Mouse (Mus musculus) forebrain, embryonic 10.5 days (tissue): ENCODE measurements at regions not wholly inside any gene's neighbourhood (a gene's known extent, or its start where the extent isn't known, plus 50 kb on each side); places are given as distances from the start of the nearest gene placed in this dataset.

Source experiments
- DNase-seq: peaks from one replicate; pipeline ENCODE4 v3.0.0-alpha.2; 2017; ENCODE audit warnings: low spot score; ENCODE audit errors: extremely low spot score
- H3K27ac ChIP-seq: fragments of 300-500 bp; sonication (generic); 2 replicates; pipeline ENCODE4 v1.5.1; 2016; ENCODE audit warnings: mild to moderate bottlenecking
- H3K27me3 ChIP-seq: fragments of 300-500 bp; sonication (generic); 2 replicates; pipeline ENCODE4 v1.6.1; 2016; ENCODE audit warnings: mild to moderate bottlenecking; ENCODE audit not compliant: poor library complexity, severe bottlenecking
- H3K36me3 ChIP-seq: fragments of 300-500 bp; sonication (generic); replicated peaks from 2 replicates; pipeline ENCODE4 v1.6.1; 2016; ENCODE audit warnings: mild to moderate bottlenecking, moderate library complexity
- H3K4me1 ChIP-seq: fragments of 300-500 bp; sonication (generic); 2 replicates; pipeline ENCODE4 v1.6.1; 2016
- H3K4me3 ChIP-seq: fragments of 300-500 bp; sonication (generic); 2 replicates; pipeline ENCODE4 v1.5.1; 2016; ENCODE audit warnings: mild to moderate bottlenecking, moderate library complexity
- H3K9me3 ChIP-seq: fragments of 300-500 bp; sonication (generic); 2 replicates; pipeline ENCODE4 v1.6.1; 2016; ENCODE audit warnings: mild to moderate bottlenecking, moderate library complexity
- WGBS: fragments of 180-500 bp; shearing (Covaris S2); methylation state at CpG from one replicate; pipeline ENCODE4 v1.1.7; 2016; 5-methylcytosine and 5-hydroxymethylcytosine counted together

DNA sequence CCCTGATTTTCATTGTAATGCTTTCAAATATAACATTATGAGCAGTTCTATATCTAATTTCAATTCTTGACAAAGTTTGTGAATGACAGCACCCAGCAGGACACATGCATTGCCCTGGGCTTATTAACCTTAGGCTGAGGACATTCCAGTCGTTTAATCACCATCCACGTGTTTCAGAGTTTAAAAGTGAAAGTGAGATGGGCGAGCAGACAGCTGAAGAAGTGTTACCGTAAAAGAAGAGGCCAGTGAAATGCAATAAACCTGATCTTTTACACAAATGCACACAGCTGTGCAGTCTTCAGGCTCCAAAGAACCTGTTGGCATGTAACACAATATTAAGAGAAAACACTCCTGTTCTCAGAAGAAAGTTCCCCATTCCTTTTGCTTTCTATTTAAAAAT lies 89.5 kb upstream of the Sema3d start:
- DNase-seq = no peak
- H3K4me1 ChIP-seq = peaks cover 14% of the 10 kb centered on the region; the same call in 1 of the 2 replicates
- no peaks in the 10 kb centered on the region for H3K27me3 ChIP-seq
- 37% methylated on average over 4 of the region's 4 CpGs for WGBS
- H3K36me3 ChIP-seq = no peaks in the 10 kb centered on the region
- H3K4me3 ChIP-seq = no peak overlapping the region
- H3K27ac ChIP-seq = no peak overlapping the region
- no peaks in the 10 kb centered on the region for H3K9me3 ChIP-seq

DNA sequence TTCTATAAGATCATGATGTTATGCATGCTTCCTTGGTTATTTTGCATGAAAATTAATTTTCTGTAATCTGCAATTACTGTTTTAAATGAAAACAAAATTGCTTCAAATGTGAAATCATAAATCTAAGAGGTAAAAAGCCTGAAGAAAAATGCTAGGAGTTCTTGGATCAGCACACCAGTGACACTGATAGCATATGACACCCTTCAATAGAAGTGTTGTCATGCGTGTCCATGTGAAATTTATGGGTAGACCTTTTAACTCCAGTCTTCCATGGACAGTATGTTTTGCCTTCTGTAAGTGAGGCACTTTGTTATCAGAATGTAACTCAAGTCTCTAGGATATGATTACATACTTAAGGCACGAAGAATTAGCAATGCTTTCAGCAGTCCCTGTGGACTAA lies 85.9 kb upstream of the Sema3d start:
- WGBS = 93% methylated on average over 2 of the region's 2 CpGs
- no peaks in the 10 kb centered on the region for H3K36me3 ChIP-seq
- H3K4me1 ChIP-seq = peaks cover 17% of the 10 kb centered on the region; the same call in 1 of the 2 replicates
- no peak for DNase-seq
- H3K4me3 ChIP-seq = no peak overlapping the region
- no peak overlapping the region for H3K27ac ChIP-seq
- H3K27me3 ChIP-seq = no peaks in the 10 kb centered on the region
- no peaks in the 10 kb centered on the region for H3K9me3 ChIP-seq

DNA sequence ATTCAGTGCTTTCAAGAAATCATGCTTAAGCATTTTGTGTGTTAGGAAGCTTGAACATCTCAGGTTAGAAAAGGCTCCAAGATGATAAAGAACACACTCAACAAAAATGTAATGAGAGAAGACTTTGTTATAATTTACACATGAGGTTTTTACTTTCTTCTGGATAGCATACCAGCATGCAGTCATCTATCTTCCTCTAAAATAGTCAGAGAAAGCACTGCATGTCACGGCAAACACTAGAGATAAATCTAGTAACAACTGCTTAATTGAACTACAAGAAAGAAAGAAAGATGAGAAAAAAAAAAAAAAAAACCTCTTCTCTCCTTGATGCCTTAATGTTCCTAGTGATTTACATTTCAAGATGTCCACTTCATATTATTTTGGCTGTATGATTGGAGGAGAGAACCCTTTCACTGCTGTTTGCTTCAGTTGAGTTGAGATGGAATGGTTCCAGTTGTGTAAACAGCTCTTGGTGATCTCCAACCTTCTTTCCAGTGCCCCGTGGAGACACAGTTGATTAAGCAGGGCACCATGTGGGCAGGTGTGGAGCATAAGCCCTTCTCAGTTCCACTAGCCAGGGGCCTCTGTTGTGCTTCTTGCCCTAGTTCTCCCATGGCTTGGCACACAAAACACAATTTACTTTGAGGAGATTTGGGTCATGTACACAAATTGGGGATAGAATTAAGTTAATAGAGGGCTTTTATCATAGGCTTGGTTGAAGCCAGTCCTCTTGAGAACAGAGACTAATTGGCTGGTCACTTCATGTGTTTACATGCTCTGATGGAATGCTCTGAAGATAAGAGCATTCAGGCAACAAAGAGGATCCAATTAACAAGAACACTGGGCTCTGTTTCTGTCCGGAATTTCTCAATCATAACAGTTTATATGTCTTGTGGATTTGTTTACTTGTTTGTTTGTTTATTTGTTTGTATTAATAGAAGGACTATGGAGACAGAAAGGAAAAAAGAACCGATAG lies 81.1 kb upstream of the Sema3d start:
- Histone ChIP-seq H3K27ac (no peak overlapping the region), H3K36me3 (no peaks in the 10 kb centered on the region), H3K4me1 (peaks cover 4% of the 10 kb centered on the region; the same call in 1 of the 2 replicates), H3K9me3 (no peaks in the 10 kb centered on the region), H3K27me3 (no peaks in the 10 kb centered on the region), H3K4me3 (no peak overlapping the region)
- DNase-seq = no peak
- WGBS = 52% methylated on average over 4 of the region's 4 CpGs

DNA sequence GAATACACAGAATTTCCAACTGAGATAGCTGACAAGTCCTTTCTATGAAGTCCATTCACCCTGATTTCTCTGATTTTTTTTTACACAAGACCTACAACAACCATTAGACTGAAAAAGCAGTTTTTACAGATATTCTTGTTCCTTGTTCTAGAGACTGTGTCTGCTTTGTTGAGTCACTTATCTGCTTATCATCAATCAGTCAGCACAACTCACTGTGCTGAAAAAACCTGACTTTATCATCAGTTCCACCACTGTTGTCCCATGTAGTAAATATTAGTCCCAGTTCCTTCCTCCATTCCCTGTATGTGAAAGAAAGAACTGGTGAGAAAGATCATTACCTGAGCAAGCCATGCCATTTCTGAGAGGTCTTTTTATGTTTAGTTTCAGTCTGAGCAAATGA lies 73.8 kb upstream of the Sema3d start:
- no peak for DNase-seq
- H3K27me3 ChIP-seq = no peaks in the 10 kb centered on the region
- no peak overlapping the region for H3K4me3 ChIP-seq
- H3K9me3 ChIP-seq = no peaks in the 10 kb centered on the region
- H3K27ac ChIP-seq = no peak overlapping the region
- H3K4me1 ChIP-seq = no peaks in the 10 kb centered on the region
- no peaks in the 10 kb centered on the region for H3K36me3 ChIP-seq

DNA sequence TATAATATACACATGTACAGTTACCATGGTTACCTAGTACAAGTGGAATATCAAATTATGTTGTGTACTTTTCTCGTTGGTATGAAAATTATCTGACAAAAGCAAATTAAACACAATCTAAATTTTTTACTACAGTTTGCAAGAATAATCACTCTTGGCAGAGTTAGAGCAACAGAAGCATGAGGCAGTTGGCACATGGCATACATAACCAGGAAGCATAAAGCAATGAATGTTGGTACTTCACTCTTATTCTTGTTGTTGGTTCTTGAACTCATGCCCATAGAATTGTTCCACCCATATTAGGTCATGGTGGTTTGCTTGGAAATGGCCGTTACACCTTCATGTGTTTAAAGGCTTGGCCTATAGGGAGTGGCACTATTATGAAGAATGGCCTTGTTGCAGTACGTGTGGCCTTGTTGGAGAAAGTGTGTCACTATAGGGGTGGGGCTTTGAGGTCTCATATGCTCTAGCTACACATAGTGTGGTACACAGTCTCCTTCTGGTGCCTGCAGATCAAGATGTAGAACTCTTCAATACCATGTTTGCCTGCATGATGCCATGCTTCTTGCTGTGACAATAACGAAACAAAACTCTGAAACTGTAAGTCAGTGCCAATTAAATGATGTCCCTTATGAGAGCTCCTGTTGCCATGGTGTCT lies 50.4 kb upstream of the Sema3d start:
- DNase-seq = no peak
- H3K36me3 ChIP-seq = no peaks in the 10 kb centered on the region
- H3K9me3 ChIP-seq = no peaks in the 10 kb centered on the region
- H3K27ac ChIP-seq = no peak overlapping the region
- no peaks in the 10 kb centered on the region for H3K4me1 ChIP-seq
- 90% methylated on average over 4 of the region's 4 CpGs for WGBS
- no peak overlapping the region for H3K4me3 ChIP-seq
- no peaks in the 10 kb centered on the region for H3K27me3 ChIP-seq
